Mouse (Mus musculus): ENCODE data around the gene Med23.

Gene Med23

DNA sequence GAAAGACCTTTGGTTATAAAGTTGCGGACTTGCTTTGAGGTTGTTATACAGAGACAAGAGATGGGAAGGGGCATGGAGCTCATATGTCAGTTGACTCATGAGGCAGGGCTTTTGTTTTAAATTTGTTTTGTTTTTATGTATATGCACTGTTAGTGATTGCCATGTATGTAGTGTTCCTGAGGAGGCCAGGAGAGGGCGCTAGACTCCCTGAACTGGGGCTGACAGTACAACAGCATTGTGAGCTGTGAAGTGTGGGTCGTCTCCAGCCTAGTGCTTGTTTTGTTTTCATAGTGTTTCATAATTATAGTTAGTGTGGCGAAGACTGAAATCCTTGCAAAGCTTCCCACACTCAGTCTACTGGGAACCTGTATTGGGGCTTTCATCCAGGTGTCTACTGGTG, 3.8 kb downstream of the Med23 start:
- DNase-seq (ENCODE audit: low spot score in 2 of 2) = no peak

- DNase-seq (ENCODE audit: low spot score in 2 of 2) = no peak
These were observed 16.2 kb downstream of the Med23 start for GRCm38 (mm10) chr10:24886008-24886407.

- no peak for DNase-seq (ENCODE audit: low spot score in 2 of 2)
These were observed 18.6 kb downstream of the Med23 start for GRCm38 (mm10) chr10:24888343-24888742.

DNA sequence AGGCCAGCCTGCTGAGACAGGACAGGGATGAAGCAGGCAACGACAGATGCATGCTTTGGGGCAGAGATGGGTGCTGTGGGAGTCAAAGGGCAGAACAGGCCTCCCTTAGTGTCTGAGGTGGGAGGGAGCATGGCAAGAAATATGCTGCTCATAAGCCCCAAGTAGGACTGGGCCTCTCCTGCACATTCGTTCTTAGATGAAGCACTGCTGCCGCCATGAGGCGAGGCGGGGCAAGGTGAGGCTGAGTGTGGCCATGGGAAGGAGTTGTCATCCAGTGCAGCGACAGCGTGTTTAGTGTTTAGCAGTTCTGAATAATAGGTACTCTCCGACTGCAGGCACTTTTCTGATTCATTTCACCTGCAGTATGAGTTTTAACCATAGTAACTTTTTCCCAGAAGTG, 26.1 kb downstream of the Med23 start:
- peak; percentile 6 to 34 for DNase-seq (ENCODE audit: low spot score in 2 of 2)

GRCm38 (mm10) chr10:24905627-24906026, 35.8 kb downstream of the Med23 start:
- DNase-seq (ENCODE audit: low spot score in 2 of 2) = no peak

- DNase-seq (ENCODE audit: low spot score in 2 of 2) = no peak
These were observed 41.4 kb downstream of the Med23 start for GRCm38 (mm10) chr10:24911199-24911598.

DNA sequence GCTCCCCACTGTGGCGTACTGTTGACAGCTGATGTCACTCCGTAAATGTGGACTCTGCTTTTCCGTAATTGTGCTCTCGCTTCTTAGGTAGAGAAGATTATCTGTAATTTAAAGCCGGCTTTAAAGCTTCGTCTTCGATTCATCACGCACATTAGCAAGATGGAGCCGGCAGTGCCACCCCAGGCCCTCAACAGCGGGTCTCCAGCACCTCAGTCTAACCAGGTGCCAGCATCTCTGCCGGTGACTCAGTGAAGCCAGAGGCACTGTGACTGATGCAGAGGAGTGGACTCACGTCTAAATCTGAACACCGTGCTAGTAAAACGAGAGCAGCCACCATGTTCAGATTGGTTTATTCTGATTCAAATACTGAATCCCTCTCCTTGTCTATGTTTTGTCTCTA, 42.8 kb downstream of the Med23 start:
- no peak for DNase-seq (ENCODE audit: low spot score in 2 of 2)

DNA sequence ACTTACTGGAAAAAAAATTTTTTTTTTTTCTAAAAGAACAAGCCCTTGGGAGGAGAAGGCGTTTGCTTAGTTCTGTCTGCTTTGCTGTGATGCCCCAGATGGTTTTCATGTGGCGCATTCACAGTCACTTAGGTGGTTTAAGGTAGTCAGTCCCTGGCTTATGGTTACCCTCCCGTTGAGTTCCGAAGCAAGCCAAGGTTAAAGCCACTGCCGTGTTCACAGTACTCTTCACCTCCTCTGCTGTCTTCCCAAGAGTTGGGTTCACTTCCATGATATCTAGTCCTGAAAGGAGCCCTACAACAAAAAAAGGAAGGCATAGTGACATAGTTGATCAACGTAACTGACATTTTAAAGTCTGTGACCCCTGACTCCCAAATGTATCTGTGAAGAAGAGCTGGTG, 45.7 kb downstream of the Med23 start:
- DNase-seq (ENCODE audit: low spot score in 2 of 2) = no peak

DNA sequence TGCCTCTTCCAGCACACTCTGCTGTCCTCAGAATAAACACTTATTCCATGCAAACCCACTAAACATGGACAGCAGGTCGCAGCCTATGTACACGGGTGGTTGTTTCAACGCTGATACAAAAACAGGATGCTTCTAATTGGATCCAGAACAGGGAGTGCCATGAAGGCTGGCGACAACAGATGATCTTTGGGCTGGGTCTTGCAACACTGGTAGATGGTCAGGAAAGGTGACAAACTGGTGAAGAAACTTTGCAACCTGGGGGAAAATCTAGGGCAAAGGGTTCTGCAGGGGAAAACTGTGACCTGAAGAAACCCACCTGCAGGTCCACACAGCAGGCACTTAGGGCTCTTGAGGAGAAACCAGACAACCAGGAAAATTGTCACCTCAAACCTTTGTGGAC, 53.2 kb downstream of the Med23 start:
- DNase-seq (ENCODE audit: low spot score in 2 of 2) = no peak

GRCm38 (mm10) chr10:24924296-24924695, 54.5 kb downstream of the Med23 start:
- DNase-seq (ENCODE audit: low spot score in 2 of 2) = no peak

GRCm38 (mm10) chr10:24926380-24926779, 56.6 kb downstream of the Med23 start:
- DNase-seq (ENCODE audit: low spot score in 2 of 2) = no peak

DNA sequence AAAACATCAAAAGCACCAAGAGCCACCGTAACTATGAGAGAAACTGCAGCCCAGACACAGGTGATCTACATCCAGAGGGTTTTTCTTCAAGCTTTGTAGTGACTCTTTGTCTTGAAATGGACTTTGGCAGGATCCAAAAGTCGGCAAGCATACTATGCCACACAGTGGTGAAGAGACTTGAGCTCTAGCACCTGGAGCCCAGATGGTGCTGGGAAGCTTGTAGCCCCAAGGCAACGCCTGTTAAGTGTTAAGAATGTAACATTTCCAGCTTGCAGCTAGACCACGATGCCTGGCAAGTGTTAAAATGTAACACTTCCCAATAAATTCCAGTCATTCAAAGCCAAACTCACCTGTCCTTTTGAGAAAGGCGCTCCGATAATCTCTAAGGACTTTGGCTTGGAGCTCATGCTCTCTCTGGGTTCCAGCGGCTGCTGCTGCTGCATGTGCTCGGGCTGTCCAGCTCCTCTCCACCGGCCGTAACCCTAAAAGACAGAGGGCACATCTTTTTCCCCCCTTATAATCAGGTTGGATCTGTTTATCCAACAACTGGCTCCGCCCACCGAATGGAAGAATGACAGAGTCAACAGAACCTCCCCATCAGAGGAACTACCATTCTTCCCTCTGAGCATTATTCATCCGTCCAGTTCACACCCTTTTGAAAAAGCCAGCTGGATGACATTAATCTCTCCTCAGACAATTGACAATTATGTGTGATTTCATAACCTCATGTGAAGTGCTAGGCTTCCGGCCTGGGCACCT, 57.4 kb downstream of the Med23 start, which contains the start of gene Arg1:
Gene Arg1, minus strand, starts transcription at position 523 of the 759 bp plus-strand sequence.
- DNase-seq (ENCODE audit: low spot score in 2 of 2) = no peak

DNA sequence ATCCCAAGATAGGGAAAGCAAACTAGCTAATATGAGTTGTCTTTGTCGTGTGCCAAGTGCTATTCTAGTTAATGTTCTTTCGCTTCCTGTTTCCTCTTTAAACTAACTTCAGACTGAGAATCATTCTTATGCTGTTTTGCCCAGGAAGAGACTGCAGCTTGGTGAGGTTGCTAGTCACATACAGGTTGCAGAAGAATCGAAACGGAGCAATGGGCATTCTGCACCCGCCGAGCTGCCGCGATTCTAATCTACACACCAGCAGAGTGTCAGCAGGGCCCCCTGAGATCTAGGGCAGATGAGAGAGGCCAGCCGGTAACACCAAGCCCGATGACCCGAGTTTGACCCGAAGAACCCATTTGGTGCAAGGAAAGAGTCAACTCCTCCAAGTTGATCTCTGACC, 58.3 kb downstream of the Med23 start:
- DNase-seq (ENCODE audit: low spot score in 2 of 2) = no peak

DNA sequence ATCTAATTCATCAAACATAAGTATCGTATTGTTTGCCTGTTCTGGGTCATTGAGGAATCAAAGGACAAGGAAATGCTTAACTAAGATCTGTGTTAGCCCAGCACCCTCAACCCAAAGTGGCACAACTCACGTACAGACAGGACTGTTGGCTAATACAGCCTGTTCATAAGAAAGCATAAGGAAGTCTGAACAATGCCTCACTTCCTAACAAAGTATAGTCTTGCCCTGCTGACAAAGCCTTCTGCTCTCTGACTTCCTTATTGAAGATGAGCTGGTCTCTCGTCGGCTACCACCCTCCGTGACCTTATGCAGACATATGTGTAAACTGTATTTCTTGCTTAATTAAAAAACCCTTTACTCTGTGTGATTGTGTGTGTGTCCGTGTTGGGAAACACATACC, 60.4 kb downstream of the Med23 start:
- DNase-seq (ENCODE audit: low spot score in 2 of 2) = no peak

GRCm38 (mm10) chr10:24947871-24948270, 78.1 kb downstream of the Med23 start:
- DNase-seq (ENCODE audit: low spot score in 2 of 2) = no peak

DNA sequence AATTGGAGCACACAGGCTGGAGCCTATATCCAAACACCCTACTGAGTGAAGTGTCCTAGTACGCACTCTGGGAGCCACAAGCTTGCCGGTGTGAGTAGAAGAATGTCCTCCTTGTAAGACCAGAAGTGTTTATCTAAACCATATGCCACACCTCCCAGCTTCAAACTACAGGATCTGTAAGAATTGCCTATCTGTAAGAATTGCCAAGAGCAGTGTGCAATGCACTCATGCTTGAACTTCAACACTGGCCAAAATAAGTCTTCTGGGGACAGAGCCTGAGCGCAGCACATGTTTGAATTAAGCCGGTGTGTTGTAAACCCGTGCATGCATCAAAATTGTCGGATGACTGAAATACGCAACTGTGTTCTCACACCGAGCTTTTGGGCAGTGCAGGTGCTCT, 78.5 kb downstream of the Med23 start:
- DNase-seq (ENCODE audit: low spot score in 2 of 2) = no peak

- no peak for DNase-seq (ENCODE audit: low spot score in 2 of 2)
These were observed 80.4 kb downstream of the Med23 start for GRCm38 (mm10) chr10:24950223-24950622.

GRCm38 (mm10) chr10:24951575-24951974, 81.8 kb downstream of the Med23 start:
- no peak for DNase-seq (ENCODE audit: low spot score in 2 of 2)

DNA sequence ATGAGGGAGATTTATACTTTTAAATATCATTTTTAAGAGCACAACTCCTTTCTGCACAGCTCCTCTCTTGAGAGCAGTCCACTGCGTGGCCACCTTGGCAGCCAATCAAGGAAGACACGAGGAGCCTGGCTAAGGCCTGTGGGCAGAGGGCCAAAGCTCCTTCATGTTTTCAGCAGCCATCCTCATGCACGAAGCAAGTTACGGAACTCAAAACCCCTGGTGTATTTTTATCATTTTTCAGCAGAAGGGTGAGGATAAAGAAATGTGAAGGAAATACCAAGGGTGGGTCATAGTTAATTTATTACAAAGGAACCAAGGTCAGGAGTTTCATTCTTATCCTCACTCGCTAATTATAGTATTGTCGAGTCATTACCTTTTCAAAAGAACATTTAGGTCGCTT, 82.8 kb downstream of the Med23 start:
- no peak for DNase-seq (ENCODE audit: low spot score in 2 of 2)

GRCm38 (mm10) chr10:24953876-24954275, 84.1 kb downstream of the Med23 start:
- DNase-seq (ENCODE audit: low spot score in 2 of 2) = peak in 1 of 2 experiments; percentile 47

GRCm38 (mm10) chr10:24958280-24959042, 88.7 kb downstream of the Med23 start:
- DNase-seq (ENCODE audit: low spot score in 2 of 2) = no peak

- no peak for DNase-seq (ENCODE audit: low spot score in 2 of 2)
These were observed 89.5 kb downstream of the Med23 start for GRCm38 (mm10) chr10:24959043-24959916.
